Mouse (Mus musculus) layer of hippocampus, adult 2 months (tissue): ENCODE measurements around the gene Spop. TPM values are rescaled to one million over a fixed set of nuclear protein-coding genes. Genes with fewer than 3 reads are reported as not detected.

Source experiments
- DNase-seq, 2 experiments: peaks; one replicate each; pipeline ENCODE4 v3.0.0; 2022; ENCODE audit warnings: low spot score in 2 of 2
- H3K27ac ChIP-seq: fragments of 200-600 bp; 2 replicates; pipeline ENCODE4 v1.8.1; 2022
- H3K4me3 ChIP-seq: fragments of 200-600 bp; 2 replicates; pipeline ENCODE4 v1.8.1; 2022; ENCODE audit warnings: mild to moderate bottlenecking
- CTCF ChIP-seq: fragments of 200-600 bp; conservative IDR thresholded peaks from 2 replicates; pipeline ENCODE4 v1.8.1; 2022; ENCODE audit warnings: antibody characterized with exemption, mild to moderate bottlenecking, moderate library complexity
- total RNA-seq, 2 experiments: library from RNA; stranded (reverse); gene quantifications; 2 replicates each; pipeline ENCODE4 v1.2.3; 2021

Gene Spop
- total RNA-seq, 2 experiments from 2014 or later: 170 to 176 TPM

GRCm38 (mm10) chr11:95380711-95381110 is 33.2 kb upstream of the Spop start:
- TF ChIP-seq CTCF: no peak
- no peak overlapping the region for H3K4me3 ChIP-seq
- no peak for DNase-seq
- peak overlapping the region; percentile 76 for H3K27ac ChIP-seq

- no peak for DNase-seq
- Histone ChIP-seq H3K27ac (no peak overlapping the region), H3K4me3 (no peak overlapping the region)
- no peak for TF ChIP-seq CTCF
Measured at GRCm38 (mm10) chr11:95381146-95381545, 32.7 kb upstream of the Spop start.

- no peak for TF ChIP-seq CTCF
- no peak for DNase-seq
- Histone ChIP-seq H3K4me3 (no peak overlapping the region), H3K27ac (no peak overlapping the region)
Measured at GRCm38 (mm10) chr11:95383331-95383986, 30.4 kb upstream of the Spop start.

- no peak for DNase-seq
- TF ChIP-seq CTCF: no peak
- H3K27ac ChIP-seq: peak overlapping the region; percentile 21; the same call in 1 of the 2 replicates
- H3K4me3 ChIP-seq: peak overlapping the region; percentile 6; the same call in 1 of the 2 replicates
Measured at GRCm38 (mm10) chr11:95384004-95384318, 29.9 kb upstream of the Spop start.

GRCm38 (mm10) chr11:95384319-95384972 is 29.4 kb upstream of the Spop start, which contains the start of gene Slc35b1:
TSS of gene Slc35b1 (plus strand) at chr11:95384692.
- Histone ChIP-seq H3K27ac (peak within 1 kb of the TSS; percentile 100), H3K4me3 (peak within 1 kb of the TSS; percentile 96)
- peak; percentile 97 for TF ChIP-seq CTCF
- DNase-seq: peak; percentile 92 to 97

GRCm38 (mm10) chr11:95384973-95385320 is 28.9 kb upstream of the Spop start:
- no peak for DNase-seq
- Histone ChIP-seq H3K4me3 (peak overlapping the region; percentile 96), H3K27ac (peak overlapping the region; percentile 100)
- no peak for TF ChIP-seq CTCF

- Histone ChIP-seq H3K27ac (no peak overlapping the region), H3K4me3 (no peak overlapping the region)
- no peak for TF ChIP-seq CTCF
- no peak for DNase-seq
Measured at GRCm38 (mm10) chr11:95387354-95387753, 26.5 kb upstream of the Spop start.

- TF ChIP-seq CTCF: peak; percentile 78
- no peak for DNase-seq
- H3K4me3 ChIP-seq: no peak overlapping the region
- H3K27ac ChIP-seq: no peak overlapping the region
Measured at GRCm38 (mm10) chr11:95389006-95389405, 24.9 kb upstream of the Spop start.

- TF ChIP-seq CTCF: no peak
- no peak for DNase-seq
- no peak overlapping the region for H3K4me3 ChIP-seq
- peak overlapping the region; percentile 62 for H3K27ac ChIP-seq
Measured at GRCm38 (mm10) chr11:95390420-95390819, 23.5 kb upstream of the Spop start.

GRCm38 (mm10) chr11:95391201-95391600 is 22.7 kb upstream of the Spop start:
- TF ChIP-seq CTCF: no peak
- H3K27ac ChIP-seq: peak overlapping the region; percentile 85
- H3K4me3 ChIP-seq: no peak overlapping the region
- DNase-seq: no peak

GRCm38 (mm10) chr11:95391743-95392142 is 22.1 kb upstream of the Spop start:
- DNase-seq: peak; percentile 53 to 62
- Histone ChIP-seq H3K27ac (peak overlapping the region; percentile 85), H3K4me3 (no peak overlapping the region)
- no peak for TF ChIP-seq CTCF

- Histone ChIP-seq H3K27ac (peak overlapping the region; percentile 85), H3K4me3 (no peak overlapping the region)
- DNase-seq: peak; percentile 63
- no peak for TF ChIP-seq CTCF
Measured at GRCm38 (mm10) chr11:95392223-95392667, 21.6 kb upstream of the Spop start.

GRCm38 (mm10) chr11:95392708-95393499 is 21.0 kb upstream of the Spop start:
- no peak overlapping the region for H3K4me3 ChIP-seq
- peak overlapping the region; percentile 85 for H3K27ac ChIP-seq
- TF ChIP-seq CTCF: no peak
- DNase-seq: no peak

- no peak for DNase-seq
- peak overlapping the region; percentile 85 for H3K27ac ChIP-seq
- no peak overlapping the region for H3K4me3 ChIP-seq
- no peak for TF ChIP-seq CTCF
Measured at GRCm38 (mm10) chr11:95393500-95393816, 20.4 kb upstream of the Spop start.
